Mouse (Mus musculus) right cerebral cortex, postnatal 4 days (tissue): ENCODE measurements around the gene Zfp568.

Experiments
- DNase-seq: peaks from one replicate; pipeline ENCODE4 v3.0.0-alpha.2; 2022

Gene Zfp568

GRCm38 (mm10) chr7:29993340-29993739 lies 9.6 kb downstream of the Zfp568 start:
- DNase-seq = no peak

GRCm38 (mm10) chr7:29995134-29995533 lies 11.4 kb downstream of the Zfp568 start:
- DNase-seq = no peak

- no peak for DNase-seq
Observed at GRCm38 (mm10) chr7:30000601-30001000, 16.8 kb downstream of the Zfp568 start.

GRCm38 (mm10) chr7:30007601-30008000 lies 23.8 kb downstream of the Zfp568 start:
- no peak for DNase-seq

- no peak for DNase-seq
Observed at GRCm38 (mm10) chr7:30008020-30008690, 24.4 kb downstream of the Zfp568 start.

GRCm38 (mm10) chr7:30009321-30010085 lies 25.7 kb downstream of the Zfp568 start:
- DNase-seq = peak; percentile 14

GRCm38 (mm10) chr7:30010551-30011195 lies 26.9 kb downstream of the Zfp568 start:
- no peak for DNase-seq

GRCm38 (mm10) chr7:30012956-30013363 lies 29.2 kb downstream of the Zfp568 start:
- peak; percentile 38 for DNase-seq

GRCm38 (mm10) chr7:30017226-30017625 lies 33.5 kb downstream of the Zfp568 start:
- DNase-seq = no peak

- no peak for DNase-seq
Observed at GRCm38 (mm10) chr7:30019543-30019942, 35.8 kb downstream of the Zfp568 start.

GRCm38 (mm10) chr7:30023324-30023723 lies 39.6 kb downstream of the Zfp568 start:
- DNase-seq = no peak

GRCm38 (mm10) chr7:30023800-30024199 lies 40.0 kb downstream of the Zfp568 start:
- no peak for DNase-seq

- no peak for DNase-seq
Observed at GRCm38 (mm10) chr7:30025358-30025757, 41.6 kb downstream of the Zfp568 start.

GRCm38 (mm10) chr7:30027331-30027730 lies 43.6 kb downstream of the Zfp568 start:
- DNase-seq = no peak

- no peak for DNase-seq
Observed at GRCm38 (mm10) chr7:30028572-30028971, 44.8 kb downstream of the Zfp568 start.

- no peak for DNase-seq
Observed at GRCm38 (mm10) chr7:30030677-30031076, 46.9 kb downstream of the Zfp568 start.

GRCm38 (mm10) chr7:30031379-30031778 lies 47.6 kb downstream of the Zfp568 start:
- no peak for DNase-seq

- no peak for DNase-seq
Observed at GRCm38 (mm10) chr7:30034331-30034730, 50.6 kb downstream of the Zfp568 start.

GRCm38 (mm10) chr7:30044354-30044753 lies 60.6 kb downstream of the Zfp568 start:
- DNase-seq = no peak

GRCm38 (mm10) chr7:30048126-30048525 lies 64.4 kb downstream of the Zfp568 start:
- no peak for DNase-seq

- DNase-seq = peak; percentile 88
Observed at GRCm38 (mm10) chr7:30050882-30051548, 67.3 kb downstream of the Zfp568 start, which contains the start of gene Zfp14. Zfp14 (minus strand) TSS chr7:30051380.

- no peak for DNase-seq
Observed at GRCm38 (mm10) chr7:30053591-30053990, 69.8 kb downstream of the Zfp568 start.

GRCm38 (mm10) chr7:30060341-30060740 lies 76.6 kb downstream of the Zfp568 start:
- no peak for DNase-seq
